Mouse (Mus musculus) cerebellum, adult 8-10 months (tissue): Measurements from ENCODE around the gene Tmem26.
"Not testable (repeated sequence)": the region's sequence is repeated elsewhere in the genome, so short reads cannot be mapped to it uniquely, and the experiment has no call there.

Source experiments
- DNase-seq: peaks from one replicate; pipeline ENCODE4 v3.0.0; 2022

Tmem26 gene

GRCm38 (mm10) chr10:68723568-68724360 is at the start of gene Tmem26:
Gene Tmem26, plus strand, starts transcription at chr10:68723646.
- no peak for DNase-seq

GRCm38 (mm10) chr10:68678678-68679077 is 44.8 kb upstream of the Tmem26 start:
- no peak for DNase-seq

- no peak for DNase-seq
Observed at GRCm38 (mm10) chr10:68681233-68681632, 42.2 kb upstream of the Tmem26 start.

- no peak for DNase-seq
Observed at GRCm38 (mm10) chr10:68685510-68685909, 37.9 kb upstream of the Tmem26 start.

DNA sequence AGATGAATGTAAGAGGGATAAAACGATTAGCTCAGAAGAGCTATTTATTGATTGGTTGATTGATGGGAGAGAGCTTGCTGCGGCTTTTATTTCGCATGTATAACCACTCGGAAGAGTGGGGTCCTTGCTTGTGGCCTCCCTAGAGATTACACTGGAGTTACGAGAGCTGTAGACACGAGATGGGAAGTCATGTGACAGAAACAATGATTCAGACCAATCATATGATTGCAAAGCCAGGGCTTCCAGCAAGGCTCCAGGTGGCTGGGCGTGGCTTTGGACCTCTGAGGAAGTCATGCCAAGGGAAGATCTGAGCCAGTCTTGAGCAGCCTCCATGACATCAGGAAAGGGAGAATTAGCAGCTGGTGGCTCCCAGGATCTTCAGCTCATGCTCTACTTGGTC is 32.3 kb upstream of the Tmem26 start:
- DNase-seq: no peak

- DNase-seq: no peak
Observed at GRCm38 (mm10) chr10:68692401-68692800, 31.0 kb upstream of the Tmem26 start.

- DNase-seq: no peak
Observed at GRCm38 (mm10) chr10:68695760-68696336, 27.6 kb upstream of the Tmem26 start.

DNA sequence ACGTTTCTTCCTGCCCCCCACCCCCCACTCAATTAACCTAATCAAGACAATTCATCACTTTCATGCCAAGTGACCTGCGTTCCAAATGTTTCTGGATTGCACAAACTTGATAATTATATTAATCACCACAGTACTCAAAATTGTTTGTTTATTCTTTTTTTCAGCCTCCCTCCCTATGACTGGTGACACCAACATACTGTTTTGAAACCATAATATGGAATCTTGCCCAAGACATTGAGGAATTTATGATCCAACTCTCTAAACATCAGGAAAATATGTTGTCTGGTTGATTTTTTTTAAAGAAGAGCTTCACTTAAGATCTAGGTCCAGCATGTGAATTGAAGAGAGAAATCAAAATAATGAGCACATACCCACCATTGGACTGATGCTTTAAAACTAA is 19.2 kb upstream of the Tmem26 start:
- no peak for DNase-seq

- no peak for DNase-seq
Observed at GRCm38 (mm10) chr10:68705471-68706036, 17.9 kb upstream of the Tmem26 start.

- DNase-seq: no peak
Observed at GRCm38 (mm10) chr10:68707014-68707852, 16.2 kb upstream of the Tmem26 start.

DNA sequence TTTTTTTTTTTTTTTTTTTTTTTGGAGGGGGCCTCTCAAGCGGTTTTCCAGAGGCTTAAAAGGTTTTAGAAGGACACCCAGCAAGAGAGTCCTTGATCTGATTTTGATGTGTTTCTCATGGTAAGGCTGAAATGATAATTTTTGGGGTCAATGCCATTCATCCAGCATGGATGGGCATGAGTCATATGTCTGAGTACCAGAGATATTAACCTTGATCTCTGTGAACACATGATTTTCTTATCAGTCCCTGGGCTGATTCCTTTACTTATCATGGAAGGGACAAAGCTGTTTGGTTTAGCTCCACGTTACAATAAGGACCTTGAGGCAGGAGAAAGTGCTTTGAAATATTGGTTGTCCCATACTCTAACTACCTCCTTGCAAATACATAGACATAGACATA is 10.5 kb upstream of the Tmem26 start:
- no peak for DNase-seq

GRCm38 (mm10) chr10:68714302-68714701 is 9.1 kb upstream of the Tmem26 start:
- no peak for DNase-seq

GRCm38 (mm10) chr10:68715396-68715795 is 8.1 kb upstream of the Tmem26 start:
- no peak for DNase-seq

DNA sequence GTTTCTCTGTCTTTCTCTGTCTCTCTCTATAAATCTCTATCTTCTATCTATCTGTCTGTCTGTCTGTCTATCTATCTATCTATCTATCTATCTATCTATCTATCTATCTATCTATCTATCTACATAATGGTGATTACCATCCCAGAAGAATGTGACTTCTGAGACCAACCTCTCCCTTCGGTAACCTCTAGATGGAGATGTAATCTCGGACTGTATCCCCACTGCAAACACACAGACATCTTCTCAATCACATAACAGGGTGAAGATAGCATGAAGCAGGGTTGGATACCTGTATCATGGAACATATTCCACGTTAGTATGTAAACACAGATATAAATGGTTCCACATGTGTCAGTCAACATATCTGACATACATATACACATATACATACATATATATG is 5.1 kb upstream of the Tmem26 start:
- DNase-seq: no peak

DNA sequence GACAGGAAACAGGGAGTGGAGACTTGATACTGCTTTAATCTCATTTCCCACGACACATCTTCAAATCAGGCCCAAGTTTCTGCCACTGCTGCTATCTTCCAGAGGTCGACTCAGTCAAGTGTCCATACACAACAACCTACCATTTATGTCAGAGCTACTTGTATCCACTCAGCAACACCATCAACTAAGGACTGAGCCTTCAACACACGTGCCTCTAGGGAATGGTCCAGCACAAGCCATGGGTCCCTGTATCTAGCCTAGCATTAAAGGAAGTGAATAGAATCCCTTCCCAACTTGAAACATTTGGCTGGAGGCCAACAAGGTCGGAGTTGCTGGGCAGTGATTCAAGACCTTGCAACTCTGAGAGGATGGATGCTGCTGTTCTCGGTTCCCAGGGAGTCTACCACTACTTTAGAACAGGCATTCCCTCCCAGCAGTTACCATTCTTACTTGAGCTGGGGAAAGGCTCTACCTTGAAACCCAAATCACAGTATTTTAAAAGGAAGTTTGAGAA is 2.5 kb upstream of the Tmem26 start:
- DNase-seq: no peak

- DNase-seq: no peak
Observed at GRCm38 (mm10) chr10:68723015-68723414, 431 bp upstream of the Tmem26 start.

GRCm38 (mm10) chr10:68724361-68724720 is 895 bp downstream of the Tmem26 start:
- no peak for DNase-seq

DNA sequence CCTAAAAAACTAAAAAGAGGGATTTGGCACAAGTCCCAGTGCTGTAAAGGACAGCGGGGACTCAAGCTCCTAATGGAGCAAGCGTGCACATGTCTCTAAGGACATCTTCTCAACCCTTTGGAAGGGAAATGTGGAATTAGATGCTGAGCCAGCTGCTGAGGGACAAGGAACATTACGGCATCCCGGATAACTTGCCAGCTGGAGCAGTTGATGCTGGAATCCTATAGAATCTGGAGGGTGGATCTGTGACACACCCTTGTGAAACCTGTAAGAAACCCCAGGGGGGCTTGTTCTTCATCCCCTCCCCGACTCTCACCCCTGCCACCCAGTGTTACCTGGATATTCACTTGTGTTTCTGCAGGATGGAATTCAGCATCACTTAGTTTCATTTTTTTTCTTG is 4.0 kb downstream of the Tmem26 start:
- no peak for DNase-seq

- DNase-seq: no peak
Observed at GRCm38 (mm10) chr10:68735621-68736020, 12.2 kb downstream of the Tmem26 start.

GRCm38 (mm10) chr10:68737391-68737790 is 13.9 kb downstream of the Tmem26 start:
- DNase-seq: no peak

- DNase-seq: not testable (repeated sequence)
Observed at GRCm38 (mm10) chr10:68738981-68739380, 15.5 kb downstream of the Tmem26 start.

DNA sequence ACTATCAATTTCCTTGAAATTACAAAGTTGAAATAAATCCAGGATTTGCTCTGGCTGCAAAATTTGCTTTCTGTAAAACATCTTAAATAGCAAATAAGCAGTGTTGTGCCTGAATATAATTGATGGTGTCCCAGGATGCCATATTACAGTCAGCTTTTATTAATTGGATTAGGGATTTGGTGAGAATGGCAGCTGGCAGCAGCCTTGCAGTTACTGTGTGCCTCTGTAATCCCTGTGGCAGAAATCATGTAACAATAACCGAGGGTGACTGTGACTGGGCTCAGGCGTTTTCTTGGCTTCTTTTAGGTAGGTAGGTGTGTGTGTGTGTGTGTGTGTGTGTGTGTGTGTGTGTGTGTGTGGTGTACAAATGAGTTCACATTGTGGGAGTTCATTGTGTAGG is 16.8 kb downstream of the Tmem26 start:
- DNase-seq: no peak

DNA sequence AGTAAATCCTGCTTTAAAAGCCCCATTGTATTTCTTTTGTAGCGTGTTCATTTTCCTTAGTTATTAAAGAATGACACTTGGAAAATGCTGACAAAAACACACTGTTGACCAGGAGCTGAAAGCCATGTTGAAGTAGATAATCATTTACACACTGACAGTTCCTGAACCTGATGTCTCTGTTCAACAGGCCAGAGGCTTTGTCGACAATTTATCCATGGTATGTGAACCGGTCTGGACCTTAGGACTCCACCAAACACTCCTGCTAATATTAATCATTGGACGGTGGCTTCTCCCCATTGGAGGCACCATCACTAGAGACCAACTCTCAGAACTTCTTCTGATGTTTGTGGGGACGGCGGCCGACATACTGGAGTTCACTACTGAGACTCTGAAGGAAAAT is 27.5 kb downstream of the Tmem26 start:
- no peak for DNase-seq
